Mouse (Mus musculus): Measurements from ENCODE around the gene Kcp.

Kcp gene

GRCm38 (mm10) chr6:29527361-29528164 lies 19.8 kb upstream of the Kcp start:
- TF ChIP-seq GATA4 (IDR thresholded peaks at IDR 0.05; ENCODE audit: insufficient replicate concordance, low read length), result no peak

GRCm38 (mm10) chr6:29526281-29527251 lies 18.8 kb upstream of the Kcp start, which contains the start of gene Irf5:
Gene Irf5, plus strand, starts transcription at chr6:29526625.
- TF ChIP-seq GATA4 (IDR thresholded peaks at IDR 0.05; ENCODE audit: insufficient replicate concordance, low read length), result no peak

GRCm38 (mm10) chr6:29525256-29525655 lies 17.5 kb upstream of the Kcp start:
- TF ChIP-seq GATA4 (IDR thresholded peaks at IDR 0.05; ENCODE audit: insufficient replicate concordance, low read length), result no peak

- TF ChIP-seq GATA4 (IDR thresholded peaks at IDR 0.05; ENCODE audit: insufficient replicate concordance, low read length), result no peak
These were observed 16.3 kb upstream of the Kcp start for GRCm38 (mm10) chr6:29524034-29524489.

GRCm38 (mm10) chr6:29523301-29524033 lies 15.7 kb upstream of the Kcp start:
- TF ChIP-seq GATA4 (IDR thresholded peaks at IDR 0.05; ENCODE audit: insufficient replicate concordance, low read length), result no peak

- TF ChIP-seq GATA4 (IDR thresholded peaks at IDR 0.05; ENCODE audit: insufficient replicate concordance, low read length), result no peak
These were observed 15.0 kb upstream of the Kcp start for GRCm38 (mm10) chr6:29522626-29523300.

GRCm38 (mm10) chr6:29517139-29517538 lies 9.4 kb upstream of the Kcp start:
- no peak for TF ChIP-seq GATA4 (IDR thresholded peaks at IDR 0.05; ENCODE audit: insufficient replicate concordance, low read length)

GRCm38 (mm10) chr6:29513284-29513683 lies 5.5 kb upstream of the Kcp start:
- TF ChIP-seq GATA4 (IDR thresholded peaks at IDR 0.05; ENCODE audit: insufficient replicate concordance, low read length), result no peak

GRCm38 (mm10) chr6:29509086-29509485 lies 1.3 kb upstream of the Kcp start:
- TF ChIP-seq GATA4 (IDR thresholded peaks at IDR 0.05; ENCODE audit: insufficient replicate concordance, low read length), result no peak

- TF ChIP-seq GATA4 (IDR thresholded peaks at IDR 0.05; ENCODE audit: insufficient replicate concordance, low read length), result no peak
These were observed 918 bp downstream of the Kcp start for GRCm38 (mm10) chr6:29506834-29507233.

- TF ChIP-seq GATA4 (IDR thresholded peaks at IDR 0.05; ENCODE audit: insufficient replicate concordance, low read length), result no peak
These were observed 2.3 kb downstream of the Kcp start for GRCm38 (mm10) chr6:29505493-29505892.

GRCm38 (mm10) chr6:29501599-29501998 lies 6.2 kb downstream of the Kcp start:
- no peak for TF ChIP-seq GATA4 (IDR thresholded peaks at IDR 0.05; ENCODE audit: insufficient replicate concordance, low read length)

- no peak for TF ChIP-seq GATA4 (IDR thresholded peaks at IDR 0.05; ENCODE audit: insufficient replicate concordance, low read length)
These were observed 6.9 kb downstream of the Kcp start for GRCm38 (mm10) chr6:29500810-29501209.

- TF ChIP-seq GATA4 (IDR thresholded peaks at IDR 0.05; ENCODE audit: insufficient replicate concordance, low read length), result no peak
These were observed 7.6 kb downstream of the Kcp start for GRCm38 (mm10) chr6:29500177-29500576.

All from liver, adult (tissue).